Mouse (Mus musculus) lung, embryonic 16.5 days (tissue): Measurements from ENCODE around the gene Pklr. TPM values are rescaled to one million over a fixed set of nuclear protein-coding genes. Genes with fewer than 3 reads are reported as not detected.

Source experiments
- ATAC-seq: fragments of 200-750 bp; cut with Nextera tagmentation; 2 replicates; pipeline ENCODE4 v1.8.0; 2017; ENCODE audit warnings: low read depth, mild to moderate bottlenecking, moderate library complexity
- H3K27ac ChIP-seq: fragments of 300-500 bp; sonication (generic); 2 replicates; pipeline ENCODE4 v1.5.1; 2014; ENCODE audit warnings: mild to moderate bottlenecking, control low read depth, low read length
- H3K27me3 ChIP-seq: fragments of 300-500 bp; sonication (generic); 2 replicates; pipeline ENCODE4 v1.6.1; 2014; ENCODE audit warnings: low read depth, low read length, mixed read lengths; ENCODE audit not compliant: control insufficient read depth, insufficient read depth
- H3K36me3 ChIP-seq: fragments of 300-500 bp; sonication (generic); 2 replicates; pipeline ENCODE4 v1.6.1; 2014; ENCODE audit warnings: low read length; ENCODE audit not compliant: control insufficient read depth, insufficient read depth
- H3K4me1 ChIP-seq: fragments of 300-500 bp; sonication (generic); replicated peaks from 2 replicates; pipeline ENCODE4 v1.6.1; 2014; ENCODE audit warnings: low read length, mixed read lengths; ENCODE audit not compliant: control insufficient read depth, insufficient read depth
- H3K4me2 ChIP-seq: fragments of 300-500 bp; sonication (generic); 2 replicates; pipeline ENCODE4 v1.6.1; 2014; ENCODE audit warnings: low read depth, low read length, control low read depth
- H3K4me3 ChIP-seq: fragments of 300-500 bp; sonication (generic); 2 replicates; pipeline ENCODE4 v1.5.1; 2014; ENCODE audit warnings: mild to moderate bottlenecking, low read length, control low read depth
- H3K9ac ChIP-seq: fragments of 300-500 bp; sonication (generic); 2 replicates; pipeline ENCODE4 v1.6.1; 2014; ENCODE audit warnings: low read length, control low read depth
- H3K9me3 ChIP-seq: fragments of 300-500 bp; sonication (generic); 2 replicates; pipeline ENCODE4 v1.6.1; 2016; ENCODE audit warnings: low read length; ENCODE audit not compliant: control insufficient read depth
- WGBS: fragments of 180-500 bp; shearing (Covaris S2); extraction: QIAGEN DNeasy Blood & Tissue Kit; methylation state at CpG from one replicate; pipeline ENCODE4 v1.1.7; 2014; 5-methylcytosine and 5-hydroxymethylcytosine counted together
- polyA plus RNA-seq: library from polyadenylated mRNA; unstranded; fragments of >200 nt; fragmentation: Nextera tagmentation; extraction: Ambion mirVana; gene quantifications from 2 replicates; pipeline ENCODE4 v1.2.1, GENCODE M21; 2015

Gene Pklr
- polyA plus RNA-seq, 1 experiment from 2014 or later = 0.18 TPM

DNA sequence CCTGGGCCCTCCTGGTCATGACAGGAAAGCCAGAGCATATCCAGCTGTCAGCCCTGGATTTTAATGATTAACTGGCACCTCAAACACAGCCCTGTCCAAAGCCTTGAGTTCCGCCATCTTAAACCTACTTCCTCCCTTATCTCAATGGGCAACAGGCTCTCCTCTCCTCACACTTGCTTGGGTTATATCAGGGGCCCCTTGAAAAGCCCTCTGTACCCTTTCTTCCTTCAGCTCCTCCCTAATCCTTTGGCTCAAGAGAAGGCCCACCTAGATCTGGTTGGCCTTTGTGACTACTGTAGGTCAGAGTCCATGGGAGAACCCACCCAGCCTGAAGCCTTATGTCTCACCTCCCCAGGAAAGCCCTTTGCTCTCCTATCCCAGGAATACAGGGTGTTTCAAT, 2.2 kb upstream of the Pklr start:
- Histone ChIP-seq H3K36me3 (no peaks in the 10 kb centered on the region), H3K9me3 (no peaks in the 10 kb centered on the region), H3K27ac (no peak overlapping the region), H3K4me3 (no peak overlapping the region), H3K4me1 (0 out of 2 replicates have a peak, but pooled peaks cover 3% of the 10 kb centered on the region), H3K4me2 (no peak overlapping the region), H3K9ac (no peak overlapping the region), H3K27me3 (no peaks in the 10 kb centered on the region)
- 56% methylated on average over 1 of the region's 1 CpGs for WGBS
- no peak for ATAC-seq

GRCm38 (mm10) chr3:89136365-89136764, 423 bp downstream of the Pklr start:
- no peak overlapping the region for H3K9ac ChIP-seq
- no peak overlapping the region for H3K4me2 ChIP-seq
- no peaks in the 10 kb centered on the region for H3K36me3 ChIP-seq
- no peak overlapping the region for H3K27ac ChIP-seq
- H3K4me1 ChIP-seq = 0 out of 2 replicates have a peak, but pooled peaks cover 3% of the 10 kb centered on the region
- WGBS = 28% methylated on average over 9 of the region's 9 CpGs
- H3K4me3 ChIP-seq = no peak overlapping the region
- peak; percentile 59; the same call in 1 of the 2 replicates for ATAC-seq
- no peaks in the 10 kb centered on the region for H3K9me3 ChIP-seq
- H3K27me3 ChIP-seq = no peaks in the 10 kb centered on the region

GRCm38 (mm10) chr3:89144821-89145220, 8.9 kb downstream of the Pklr start:
- Histone ChIP-seq H3K27me3 (peaks cover 21% of the 10 kb centered on the region), H3K4me1 (no peaks in the 10 kb centered on the region; the same call in 1 of the 2 replicates), H3K27ac (no peak overlapping the region), H3K36me3 (no peaks in the 10 kb centered on the region), H3K9me3 (no peaks in the 10 kb centered on the region), H3K4me2 (no peak overlapping the region), H3K4me3 (no peak overlapping the region), H3K9ac (no peak overlapping the region)
- 68% methylated on average over 10 of the region's 10 CpGs for WGBS
- no peak for ATAC-seq

GRCm38 (mm10) chr3:89145566-89145965, 9.6 kb downstream of the Pklr start:
- no peak overlapping the region for H3K27ac ChIP-seq

DNA sequence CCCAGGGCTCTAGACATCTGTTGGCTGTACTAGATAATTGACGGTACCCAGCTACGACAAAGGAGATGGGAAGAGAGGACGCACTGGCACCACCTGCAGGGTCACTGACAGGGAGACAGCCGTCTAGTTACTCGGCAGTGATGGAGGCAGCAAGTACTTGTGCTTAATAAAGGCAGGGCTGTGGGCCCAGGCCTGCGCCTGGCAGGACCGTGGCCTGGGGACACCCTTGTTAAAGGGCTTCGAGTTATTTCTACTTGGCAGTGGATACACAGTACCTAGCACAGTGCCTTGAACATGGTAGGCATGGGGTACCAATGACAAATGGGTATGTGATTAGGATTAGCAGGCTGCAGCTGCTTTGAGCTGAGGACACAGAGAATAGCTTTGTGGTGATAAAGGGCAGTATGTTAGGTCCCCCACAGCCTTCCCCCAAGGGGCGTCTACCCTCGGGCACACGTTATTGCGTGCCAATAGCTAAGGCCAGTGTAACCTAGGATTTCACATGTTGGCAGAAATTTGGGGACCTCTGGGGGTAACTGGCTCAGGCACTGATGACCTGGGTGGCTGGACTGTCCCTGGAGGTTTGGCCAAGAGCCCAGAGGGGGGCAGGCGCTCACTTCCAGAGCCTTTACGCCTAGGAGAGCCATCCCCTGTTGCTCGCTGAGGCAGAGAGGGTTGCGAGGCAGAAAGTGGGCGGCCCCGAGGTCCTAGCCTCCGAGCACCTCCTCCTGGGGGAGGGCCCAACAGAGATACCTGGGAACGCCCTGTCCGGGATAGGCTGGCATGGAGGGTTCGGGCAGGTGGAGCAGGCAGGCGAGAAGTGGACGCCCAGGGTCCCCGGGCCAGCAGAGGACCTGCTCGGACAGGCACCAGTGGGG, 11.4 kb downstream of the Pklr start:
- peak; percentile 85 for ATAC-seq
- Histone ChIP-seq H3K9ac (peak overlapping the region; percentile 31), H3K4me3 (peak overlapping the region; percentile 37), H3K27ac (no peak overlapping the region), H3K9me3 (no peaks in the 10 kb centered on the region), H3K4me2 (peak overlapping the region; percentile 62), H3K4me1 (no peaks in the 10 kb centered on the region; the same call in 1 of the 2 replicates), H3K27me3 (peaks cover 22% of the 10 kb centered on the region), H3K36me3 (no peaks in the 10 kb centered on the region)
- 20% methylated on average over 26 of the region's 26 CpGs for WGBS

More at GRCm38 (mm10) chr3:89145566-89145965, 9.6 kb downstream of the Pklr start:
- no peak overlapping the region for H3K9ac ChIP-seq
- H3K4me2 ChIP-seq = no peak overlapping the region
- no peaks in the 10 kb centered on the region for H3K36me3 ChIP-seq
- H3K9me3 ChIP-seq = no peaks in the 10 kb centered on the region
- peaks cover 22% of the 10 kb centered on the region for H3K27me3 ChIP-seq
- H3K4me1 ChIP-seq = no peaks in the 10 kb centered on the region; the same call in 1 of the 2 replicates
- no peak overlapping the region for H3K4me3 ChIP-seq
- no peak for ATAC-seq
- WGBS = 56% methylated on average over 8 of the region's 8 CpGs

GRCm38 (mm10) chr3:89147979-89148311, 12.0 kb downstream of the Pklr start:
- Histone ChIP-seq H3K36me3 (no peaks in the 10 kb centered on the region), H3K4me1 (no peaks in the 10 kb centered on the region; the same call in 1 of the 2 replicates), H3K9ac (peak overlapping the region; percentile 31), H3K9me3 (no peaks in the 10 kb centered on the region), H3K27me3 (peaks cover 22% of the 10 kb centered on the region), H3K27ac (no peak overlapping the region), H3K4me3 (peak overlapping the region; percentile 37), H3K4me2 (peak overlapping the region; percentile 62)
- peak; percentile 24; the same call in 1 of the 2 replicates for ATAC-seq
- WGBS = 11% methylated on average over 15 of the region's 15 CpGs

DNA sequence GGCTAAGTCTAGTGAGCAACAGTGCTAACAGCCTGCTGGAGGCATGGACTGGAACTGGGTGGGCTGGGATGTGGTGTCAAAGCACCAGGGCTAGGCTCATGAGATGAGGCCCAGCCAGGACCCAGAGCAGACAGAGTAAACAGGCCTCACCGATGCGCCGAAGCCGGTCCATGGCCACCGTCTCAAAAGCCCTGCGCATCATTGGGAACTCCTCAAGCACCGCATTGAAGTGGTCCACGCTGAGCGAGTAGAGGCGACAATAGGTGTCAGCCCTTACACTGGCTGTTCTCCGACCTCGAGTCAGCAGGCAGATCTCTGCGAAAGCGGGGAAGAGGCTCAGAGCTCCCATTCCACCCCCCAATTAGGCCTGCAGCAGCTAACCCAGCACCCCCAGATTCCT, 12.6 kb downstream of the Pklr start:
- Histone ChIP-seq H3K4me1 (no peaks in the 10 kb centered on the region; the same call in 1 of the 2 replicates), H3K4me3 (no peak overlapping the region), H3K9me3 (no peaks in the 10 kb centered on the region), H3K9ac (no peak overlapping the region), H3K27me3 (peaks cover 22% of the 10 kb centered on the region), H3K4me2 (no peak overlapping the region), H3K36me3 (no peaks in the 10 kb centered on the region), H3K27ac (no peak overlapping the region)
- no peak for ATAC-seq
- WGBS = 64% methylated on average over 14 of the region's 14 CpGs

GRCm38 (mm10) chr3:89152084-89152835, 16.3 kb downstream of the Pklr start:
- 35% methylated on average over 17 of the region's 17 CpGs for WGBS
- no peak overlapping the region for H3K27ac ChIP-seq
- H3K9ac ChIP-seq = no peak overlapping the region
- H3K4me2 ChIP-seq = no peak overlapping the region
- H3K4me3 ChIP-seq = no peak overlapping the region
- H3K27me3 ChIP-seq = peaks cover 15% of the 10 kb centered on the region
- no peaks in the 10 kb centered on the region; the same call in 1 of the 2 replicates for H3K4me1 ChIP-seq
- no peaks in the 10 kb centered on the region for H3K36me3 ChIP-seq
- no peaks in the 10 kb centered on the region for H3K9me3 ChIP-seq
- ATAC-seq = peak; percentile 77

DNA sequence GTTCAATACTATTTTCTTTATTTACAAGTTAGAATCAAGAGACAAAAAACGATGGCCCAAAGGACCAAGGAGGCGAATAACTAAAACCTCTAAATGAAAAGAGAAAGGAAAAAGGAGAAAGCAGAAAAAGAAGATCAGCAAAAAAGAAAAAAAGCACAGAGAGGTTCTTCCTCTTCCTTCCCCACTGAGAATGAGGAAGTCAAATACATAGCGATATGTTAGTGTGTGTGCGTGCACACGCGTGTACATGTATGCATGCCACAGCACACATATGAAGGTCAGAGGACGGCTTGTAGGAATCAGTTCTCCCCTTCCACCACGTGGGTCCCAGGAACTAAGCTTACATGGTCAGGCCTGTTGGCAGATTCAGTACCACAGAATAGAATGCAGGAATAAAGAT, 21.0 kb downstream of the Pklr start:
- peaks cover 2% of the 10 kb centered on the region; the same call in 1 of the 2 replicates for H3K27me3 ChIP-seq
- H3K9ac ChIP-seq = no peak overlapping the region
- no peak for ATAC-seq

More for the DNA sequence above, 21.0 kb downstream of the Pklr start:
- Histone ChIP-seq H3K36me3 (no peaks in the 10 kb centered on the region), H3K4me2 (no peak overlapping the region), H3K4me3 (no peak overlapping the region), H3K27ac (no peak overlapping the region), H3K4me1 (peaks cover 12% of the 10 kb centered on the region), H3K9me3 (no peaks in the 10 kb centered on the region)
- 83% methylated on average over 8 of the region's 8 CpGs for WGBS
